Mouse (Mus musculus) heart, postnatal 0 days (tissue): ENCODE measurements around the gene Selenom. TPM values are rescaled to one million over a fixed set of nuclear protein-coding genes. Genes with fewer than 3 reads are reported as not detected.

Experiments
- ATAC-seq: fragments of 200-750 bp; cut with Nextera tagmentation; 2 replicates; pipeline ENCODE4 v1.8.0; 2017; ENCODE audit warnings: low read depth, moderate number of reproducible peaks, moderate library complexity; ENCODE audit not compliant: insufficient read depth
- DNase-seq: peaks from one replicate; pipeline ENCODE4 v3.0.0-alpha.2; 2016; ENCODE audit warnings: low spot score
- H3K27ac ChIP-seq: fragments of 300-500 bp; sonication (generic); 2 replicates; pipeline ENCODE4 v1.5.1; 2014; ENCODE audit warnings: low read depth, mild to moderate bottlenecking
- H3K27me3 ChIP-seq: fragments of 300-500 bp; sonication (generic); 2 replicates; pipeline ENCODE4 v1.6.1; 2014; ENCODE audit warnings: low read length, mixed read lengths; ENCODE audit not compliant: control insufficient read depth, insufficient read depth
- H3K36me3 ChIP-seq: fragments of 300-500 bp; sonication (generic); replicated peaks from 2 replicates; pipeline ENCODE4 v1.6.1; 2014; ENCODE audit warnings: low read length, mixed read lengths; ENCODE audit not compliant: control insufficient read depth, insufficient read depth
- H3K4me1 ChIP-seq: fragments of 300-500 bp; sonication (generic); 2 replicates; pipeline ENCODE4 v1.6.1; 2014; ENCODE audit warnings: antibody characterized with exemption; ENCODE audit not compliant: control insufficient read depth, insufficient read depth
- H3K4me2 ChIP-seq: fragments of 300-500 bp; sonication (generic); 2 replicates; pipeline ENCODE4 v1.6.1; 2014; ENCODE audit warnings: low read depth, mild to moderate bottlenecking, low read length, moderate library complexity
- H3K4me3 ChIP-seq: fragments of 300-500 bp; sonication (generic); 2 replicates; pipeline ENCODE4 v1.5.1; 2014; ENCODE audit warnings: low read depth, low read length
- H3K9ac ChIP-seq: fragments of 300-500 bp; sonication (generic); replicated peaks from 2 replicates; pipeline ENCODE4 v1.6.1; 2014; ENCODE audit warnings: low read depth, low read length, mixed read lengths
- H3K9me3 ChIP-seq: fragments of 300-500 bp; sonication (generic); replicated peaks from 2 replicates; pipeline ENCODE4 v1.6.1; 2016; ENCODE audit warnings: low read length; ENCODE audit not compliant: control insufficient read depth
- CTCF ChIP-seq: IDR thresholded peaks from 2 replicates; pipeline ENCODE4 v1.5.1; 2016; ENCODE audit warnings: antibody characterized with exemption, control low read depth, low read depth
- EP300 ChIP-seq: IDR thresholded peaks from 2 replicates; pipeline ENCODE4 v1.6.1; 2016; ENCODE audit warnings: antibody characterized with exemption, low read depth
- WGBS: fragments of 180-500 bp; shearing (Covaris S2); extraction: QIAGEN DNeasy Blood & Tissue Kit; methylation state at CpG from one replicate; pipeline ENCODE4 v1.1.7; 2014; 5-methylcytosine and 5-hydroxymethylcytosine counted together
- polyA plus RNA-seq: library from polyadenylated mRNA; unstranded; fragments of >200 nt; fragmentation: Nextera tagmentation; extraction: Ambion mirVana; gene quantifications from 2 replicates; pipeline ENCODE4 v1.2.1, GENCODE M21; 2015
- total RNA-seq: library from RNA; depleted of rRNA; stranded (reverse); fragments of >200 nt; gene quantifications from 2 replicates; pipeline ENCODE4 v1.2.3, GENCODE M21; 2014; ENCODE audit warnings: low replicate concordance

The Selenom gene
- total and polyA plus RNA-seq, 2 experiments from 2014 or later: 129 to 147 TPM

- peaks cover 29% of the 10 kb centered on the region for H3K4me1 ChIP-seq
- no peaks in the 10 kb centered on the region for H3K9me3 ChIP-seq
- H3K9ac ChIP-seq: peak overlapping the region; percentile 5
- H3K36me3 ChIP-seq: peaks cover 13% of the 10 kb centered on the region
- TF ChIP-seq CTCF: no peak
- TF ChIP-seq EP300: no peak
- H3K27ac ChIP-seq: peak overlapping the region; percentile 11
- no peak for DNase-seq
- ATAC-seq: no peak
- H3K27me3 ChIP-seq: no peaks in the 10 kb centered on the region
- WGBS: 22% methylated on average over 4 of the region's 4 CpGs
- peak overlapping the region; percentile 54 for H3K4me2 ChIP-seq
- H3K4me3 ChIP-seq: peak overlapping the region; percentile 43
Observed at GRCm38 (mm10) chr11:3515216-3515615, 732 bp downstream of the Selenom start.

GRCm38 (mm10) chr11:3515637-3516036, 1.2 kb downstream of the Selenom start:
- DNase-seq (no peak), ATAC-seq (no peak)
- Histone ChIP-seq H3K9me3 (no peaks in the 10 kb centered on the region), H3K27me3 (no peaks in the 10 kb centered on the region), H3K36me3 (peaks cover 17% of the 10 kb centered on the region), H3K9ac (0 out of 2 replicates have a peak overlapping the region, but pooled peaks have one; percentile 5), H3K4me3 (peak overlapping the region; percentile 43), H3K27ac (peak overlapping the region; percentile 43; the same call in 1 of the 2 replicates), H3K4me2 (peak overlapping the region; percentile 54), H3K4me1 (peaks cover 26% of the 10 kb centered on the region)
- 70% methylated on average over 4 of the region's 4 CpGs for WGBS
- no peak for TF ChIP-seq EP300
- no peak for TF ChIP-seq CTCF

- no peak overlapping the region for H3K9ac ChIP-seq
- H3K4me3 ChIP-seq: peak overlapping the region; percentile 43; the same call in 1 of the 2 replicates
- no peaks in the 10 kb centered on the region for H3K9me3 ChIP-seq
- peaks cover 26% of the 10 kb centered on the region for H3K4me1 ChIP-seq
- DNase-seq: no peak
- no peak for ATAC-seq
- H3K36me3 ChIP-seq: peaks cover 22% of the 10 kb centered on the region
- H3K27me3 ChIP-seq: no peaks in the 10 kb centered on the region
- peak overlapping the region; percentile 54 for H3K4me2 ChIP-seq
- TF ChIP-seq EP300 (no peak), CTCF (no peak)
- no peak overlapping the region for H3K27ac ChIP-seq
- 79% methylated on average over 5 of the region's 5 CpGs for WGBS
Observed at GRCm38 (mm10) chr11:3516121-3516520, 1.6 kb downstream of the Selenom start.

GRCm38 (mm10) chr11:3516859-3517845, 2.7 kb downstream of the Selenom start:
- no peak; the same call in 1 of the 2 replicates for TF ChIP-seq EP300
- TF ChIP-seq CTCF: no peak
- Histone ChIP-seq H3K4me2 (peak overlapping the region; percentile 61), H3K36me3 (peaks cover 32% of the 10 kb centered on the region), H3K27me3 (no peaks in the 10 kb centered on the region), H3K4me1 (peaks cover 26% of the 10 kb centered on the region), H3K9me3 (no peaks in the 10 kb centered on the region), H3K4me3 (peak overlapping the region; percentile 27), H3K27ac (no peak overlapping the region), H3K9ac (peak overlapping the region; percentile 22; the same call in 1 of the 2 replicates)
- ATAC-seq (0 out of 2 replicates have a peak, but pooled peaks have one; percentile 24), DNase-seq (peak; percentile 45)
- WGBS: 3% methylated on average over 50 of the region's 50 CpGs

- no peak overlapping the region for H3K4me3 ChIP-seq
- no peaks in the 10 kb centered on the region for H3K9me3 ChIP-seq
- no peak overlapping the region for H3K27ac ChIP-seq
- WGBS: 43% methylated on average over 13 of the region's 13 CpGs
- DNase-seq: no peak
- H3K4me1 ChIP-seq: peaks cover 26% of the 10 kb centered on the region
- peak overlapping the region; percentile 61 for H3K4me2 ChIP-seq
- no peaks in the 10 kb centered on the region for H3K27me3 ChIP-seq
- no peak for ATAC-seq
- peaks cover 41% of the 10 kb centered on the region for H3K36me3 ChIP-seq
- H3K9ac ChIP-seq: no peak overlapping the region
- TF ChIP-seq CTCF (no peak), EP300 (no peak)
Observed at GRCm38 (mm10) chr11:3517846-3518732, 3.6 kb downstream of the Selenom start.
